Mouse (Mus musculus) lung, postnatal 25 days (tissue): Measurements from ENCODE around the gene Cct8.
"Not testable (repeated sequence)": the region's sequence is repeated elsewhere in the genome, so short reads cannot be mapped to it uniquely, and the experiment has no call there.

ENCODE experiments used
- DNase-seq: peaks from one replicate; pipeline ENCODE4 v3.0.0; 2022; ENCODE audit warnings: low spot score

Cct8 gene

GRCm38 (mm10) chr16:87495716-87496447 is at the start of gene Cct8:
Cct8 (minus strand) TSS chr16:87495873.
- DNase-seq = peak; percentile 98

- no peak for DNase-seq
These were observed 33.1 kb upstream of the Cct8 start for GRCm38 (mm10) chr16:87528755-87529154.

GRCm38 (mm10) chr16:87527553-87528249 is 32.0 kb upstream of the Cct8 start:
- no peak for DNase-seq

GRCm38 (mm10) chr16:87524228-87524627 is 28.6 kb upstream of the Cct8 start:
- no peak for DNase-seq

- DNase-seq = no peak
These were observed 16.7 kb upstream of the Cct8 start for GRCm38 (mm10) chr16:87512331-87512730.

- no peak for DNase-seq
These were observed 16.0 kb upstream of the Cct8 start for GRCm38 (mm10) chr16:87511706-87512105.

GRCm38 (mm10) chr16:87501304-87502078 is 5.8 kb upstream of the Cct8 start:
- DNase-seq = no peak

- DNase-seq = no peak
These were observed 3.9 kb upstream of the Cct8 start for GRCm38 (mm10) chr16:87499556-87499955.

GRCm38 (mm10) chr16:87497171-87497570 is 1.5 kb upstream of the Cct8 start:
- DNase-seq = no peak

GRCm38 (mm10) chr16:87496728-87497127 is 1.1 kb upstream of the Cct8 start:
- DNase-seq = no peak

GRCm38 (mm10) chr16:87494955-87495655 is 568 bp downstream of the Cct8 start:
- no peak for DNase-seq

GRCm38 (mm10) chr16:87492191-87492792 is 3.4 kb downstream of the Cct8 start:
- not testable (repeated sequence) for DNase-seq

GRCm38 (mm10) chr16:87488605-87489004 is 7.1 kb downstream of the Cct8 start:
- DNase-seq = no peak

GRCm38 (mm10) chr16:87486739-87487138 is 8.9 kb downstream of the Cct8 start:
- DNase-seq = no peak

GRCm38 (mm10) chr16:87484367-87484766 is 11.3 kb downstream of the Cct8 start:
- DNase-seq = no peak

GRCm38 (mm10) chr16:87470579-87470978 is 25.1 kb downstream of the Cct8 start:
- no peak for DNase-seq

- DNase-seq = no peak
These were observed 36.9 kb downstream of the Cct8 start for GRCm38 (mm10) chr16:87458752-87459151.

- DNase-seq = no peak
These were observed 40.5 kb downstream of the Cct8 start for GRCm38 (mm10) chr16:87455180-87455611.

GRCm38 (mm10) chr16:87454419-87455179 is 41.1 kb downstream of the Cct8 start, which contains the start of gene Usp16:
Usp16 (plus strand) TSS chr16:87454703.
- DNase-seq = peak; percentile 93

- no peak for DNase-seq
These were observed 42.4 kb downstream of the Cct8 start for GRCm38 (mm10) chr16:87453226-87453625.

GRCm38 (mm10) chr16:87445528-87445927 is 50.1 kb downstream of the Cct8 start:
- DNase-seq = no peak
